Mouse (Mus musculus): ENCODE measurements around the gene Rpl27a. TPM values are rescaled to one million over a fixed set of nuclear protein-coding genes. Genes with fewer than 3 reads are reported as not detected.

Gene Rpl27a
- total and polyA plus RNA-seq, 3 experiments, result 221 to 1,252 TPM; not detected in 1

DNA sequence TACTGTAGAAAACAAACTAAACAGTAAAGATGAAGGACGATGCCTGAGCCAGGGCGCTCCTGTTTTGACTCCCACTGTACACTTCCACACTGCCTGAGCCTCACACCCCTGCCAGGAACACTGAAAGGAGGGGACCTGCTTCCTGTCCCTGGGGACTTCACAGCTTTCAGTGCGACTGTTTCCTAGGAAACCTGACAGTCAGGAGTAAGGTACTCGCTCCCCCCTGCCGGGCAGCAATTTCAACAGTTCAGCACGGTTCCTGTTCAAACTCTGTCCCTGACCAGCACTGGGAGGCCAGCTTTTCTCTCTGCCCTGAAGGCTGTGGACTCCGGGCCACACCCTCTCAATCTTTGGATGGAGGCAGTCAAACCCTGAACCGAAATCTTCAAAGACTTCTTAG lies 11.8 kb upstream of the Rpl27a start:
- H3K9me3 ChIP-seq (replicated peaks; ENCODE audit: insufficient read depth, low read length), result no peaks in the 10 kb centered on the region
- DNase-seq (ENCODE audit: low read depth, low spot score), result no peak
- H3K9ac ChIP-seq (ENCODE audit: control insufficient read depth, low read depth, low read length, poor library complexity, severe bottlenecking), result no peak overlapping the region
- H3K27me3 ChIP-seq (ENCODE audit: control insufficient read depth in 1 of 2, insufficient read depth in 2 of 2, low read length in 2 of 2), result peaks cover 0 to 2% of the 10 kb centered on the region in 2 experiments; a peak in 3 of 4 replicates
- H3K27ac ChIP-seq (ENCODE audit: control insufficient read depth, low read depth, low read length), result no peak overlapping the region
- H3K36me3 ChIP-seq (ENCODE audit: control insufficient read depth in 1 of 2, insufficient read depth in 2 of 2, low read length in 2 of 2), result peaks cover 0 to 11% of the 10 kb centered on the region in 2 experiments; a peak in 2 of 4 replicates
- no peak overlapping the region for H3K4me3 ChIP-seq (ENCODE audit: control insufficient read depth in 1 of 2, insufficient read depth in 1 of 2, low read depth in 2 of 2, low read length in 2 of 2)
- TF ChIP-seq ZC3H11A (IDR thresholded peaks at IDR 0.05; ENCODE audit: low read depth, low read length) (no peak), BHLHE40 (IDR thresholded peaks at IDR 0.05; ENCODE audit: borderline replicate concordance, low read depth, low read length) (no peak)
- no peaks in the 10 kb centered on the region for H3K79me2 ChIP-seq (ENCODE audit: control insufficient read depth, insufficient read depth, low read length, poor library complexity)
- peaks cover 12 to 19% of the 10 kb centered on the region in 2 experiments for H3K4me1 ChIP-seq (ENCODE audit: control insufficient read depth in 1 of 2, insufficient read depth in 2 of 2, low read length in 2 of 2)

GRCm38 (mm10) chr7:109507572-109507971 lies 11.4 kb upstream of the Rpl27a start:
- TF ChIP-seq RCOR1 (IDR thresholded peaks at IDR 0.05; ENCODE audit: low read depth, low read length) (no peak), NELFE (IDR thresholded peaks at IDR 0.05; ENCODE audit: low read depth, low read length) (no peak), ZMIZ1 (IDR thresholded peaks at IDR 0.05; ENCODE audit: low read depth, low read length) (no peak), HCFC1 (IDR thresholded peaks at IDR 0.05; ENCODE audit: low read depth, low read length) (no peak), MAFK (IDR thresholded peaks at IDR 0.05; ENCODE audit: borderline replicate concordance, low read depth, low read length) (no peak), EP300 (IDR thresholded peaks at IDR 0.05; ENCODE audit: low read depth in 1 of 2, low read length in 2 of 2) (no peak), GABPA (IDR thresholded peaks at IDR 0.05; ENCODE audit: low read depth, low read length) (no peak), USF1 (IDR thresholded peaks at IDR 0.05; ENCODE audit: low read depth, low read length) (no peak), ETS1 (IDR thresholded peaks at IDR 0.05; ENCODE audit: low read depth, low read length) (no peak), ELF1 (IDR thresholded peaks at IDR 0.05; ENCODE audit: low read depth, low read length) (no peak), POLR2A (IDR thresholded peaks at IDR 0.05; ENCODE audit: control insufficient read depth in 1 of 2, insufficient read depth in 1 of 2, low read depth in 1 of 2, low read length in 2 of 2, poor library complexity in 1 of 2) (no peak)
- H3K4me3 ChIP-seq (ENCODE audit: control insufficient read depth in 1 of 2, insufficient read depth in 1 of 2, low read depth in 2 of 2, low read length in 2 of 2), result no peak overlapping the region
- H3K27me3 ChIP-seq (ENCODE audit: control insufficient read depth in 1 of 2, insufficient read depth in 2 of 2, low read length in 2 of 2), result peaks cover 0 to 2% of the 10 kb centered on the region in 2 experiments; a peak in 3 of 4 replicates
- peaks cover 9 to 17% of the 10 kb centered on the region in 2 experiments for H3K4me1 ChIP-seq (ENCODE audit: control insufficient read depth in 1 of 2, insufficient read depth in 2 of 2, low read length in 2 of 2)
- DNase-seq (ENCODE audit: low read depth, low spot score), result no peak
- H3K27ac ChIP-seq (ENCODE audit: control insufficient read depth, low read depth, low read length), result no peak overlapping the region
- H3K36me3 ChIP-seq (ENCODE audit: control insufficient read depth in 1 of 2, insufficient read depth in 2 of 2, low read length in 2 of 2), result peaks cover 0 to 7% of the 10 kb centered on the region in 2 experiments; a peak in 2 of 4 replicates
- no peaks in the 10 kb centered on the region for H3K79me2 ChIP-seq (ENCODE audit: control insufficient read depth, insufficient read depth, low read length, poor library complexity)
- H3K9me3 ChIP-seq (replicated peaks; ENCODE audit: insufficient read depth, low read length), result no peaks in the 10 kb centered on the region
- H3K9ac ChIP-seq (ENCODE audit: control insufficient read depth, low read depth, low read length, poor library complexity, severe bottlenecking), result no peak overlapping the region

GRCm38 (mm10) chr7:109508034-109508433 lies 10.9 kb upstream of the Rpl27a start, which contains the start of gene Trim66:
Gene Trim66 (minus strand): TSS chr7:109508134.
- H3K9ac ChIP-seq (ENCODE audit: control insufficient read depth, low read depth, low read length, poor library complexity, severe bottlenecking), result no peak within 1 kb of the TSS
- TF ChIP-seq BHLHE40 (IDR thresholded peaks at IDR 0.05; ENCODE audit: borderline replicate concordance, low read depth, low read length), result no peak
- TF ChIP-seq RAD21 (IDR thresholded peaks at IDR 0.05; ENCODE audit: low read depth, low read length), result no peak
- TF ChIP-seq NRF1 (IDR thresholded peaks at IDR 0.05; ENCODE audit: insufficient read depth, low read depth, low read length, poor library complexity, severe bottlenecking), result no peak
- no peak for TF ChIP-seq CHD1 (IDR thresholded peaks at IDR 0.05; ENCODE audit: low read depth, low read length)

More at GRCm38 (mm10) chr7:109508034-109508433, 10.9 kb upstream of the Rpl27a start, which contains the start of gene Trim66:
- Histone ChIP-seq H3K79me2 (ENCODE audit: control insufficient read depth, insufficient read depth, low read length, poor library complexity) (no peaks in the 10 kb centered on the region), H3K27me3 (ENCODE audit: control insufficient read depth in 1 of 2, insufficient read depth in 2 of 2, low read length in 2 of 2) (peaks cover 0 to 2% of the 10 kb centered on the region in 2 experiments; a peak in 3 of 4 replicates), H3K27ac (ENCODE audit: control insufficient read depth, low read depth, low read length) (no peak within 1 kb of the TSS), H3K4me3 (ENCODE audit: control insufficient read depth in 1 of 2, insufficient read depth in 1 of 2, low read depth in 2 of 2, low read length in 2 of 2) (no peak within 1 kb of the TSS), H3K9me3 (replicated peaks; ENCODE audit: insufficient read depth, low read length) (no peaks in the 10 kb centered on the region), H3K4me1 (ENCODE audit: control insufficient read depth in 1 of 2, insufficient read depth in 2 of 2, low read length in 2 of 2) (peaks cover 9 to 15% of the 10 kb centered on the region in 2 experiments), H3K36me3 (ENCODE audit: control insufficient read depth in 1 of 2, insufficient read depth in 2 of 2, low read length in 2 of 2) (peaks cover 0 to 7% of the 10 kb centered on the region in 2 experiments; a peak in 1 of 4 replicates)
- DNase-seq (ENCODE audit: low read depth, low spot score), result no peak

Measured in MEL (cell line).